ENCODE assay signal across 23 mouse cellular contexts in the genomic region with DNA sequence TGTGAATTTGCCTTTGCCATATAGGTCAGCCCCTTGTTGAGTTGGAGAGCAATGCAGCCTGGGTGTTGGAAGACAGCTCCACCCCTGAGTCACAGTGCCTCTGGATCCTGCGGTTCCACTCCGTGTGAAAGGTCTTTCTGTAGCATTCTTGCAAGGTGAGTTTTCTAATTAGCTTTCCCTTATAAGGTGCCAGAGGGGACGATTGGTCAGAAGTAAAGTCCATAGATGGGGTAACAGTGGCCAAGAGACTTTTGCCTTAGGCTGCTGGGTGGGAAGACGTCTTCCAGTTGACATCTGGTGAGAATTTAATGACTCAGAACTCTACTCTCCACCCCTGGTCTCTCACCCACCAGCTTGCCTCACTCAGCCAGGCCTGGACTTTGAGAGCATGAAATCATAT.
DNase-seq lines count a peak whose midpoint lies in the region; ATAC-seq and TF ChIP-seq lines count a peak whose summit lies in the region.
"Had no signal": no experiment of that assay in that cellular context is flagged by ENCODE, and none has a peak within 500 bp of the region (broad histone marks: within the 10 kb centered on the region; RNA-seq: fewer than 3 reads in every experiment).

No protein-coding gene starts in this region.

- H3K4me3 ChIP-seq in embryonic fibroblast, embryonic 13.5 days (ENCODE audit: insufficient read depth, low read length) = no peak overlapping the region
- H3K4me3 ChIP-seq in stomach, postnatal 0 days (ENCODE audit: low read depth, low read length) = no peak overlapping the region
- H3K4me3 ChIP-seq: embryonic facial prominence, embryonic 10.5 days; embryonic facial prominence, embryonic 12.5 days; erythroblast, embryonic 14.5 days; forebrain, embryonic 13.5 days; forebrain, embryonic 15.5 days had no signal

- CTCF ChIA-PET in Patski (lab: Charles Lee) = no interaction called here

- no peaks in the 10 kb centered on the region for H3K36me3 ChIP-seq in stomach, postnatal 0 days (ENCODE audit: control insufficient read depth, insufficient read depth, low read length)
- H3K36me3 ChIP-seq: embryonic facial prominence, embryonic 10.5 days; embryonic facial prominence, embryonic 12.5 days; forebrain, embryonic 15.5 days had no signal

- POLR2A ChIA-PET in Patski (lab: Charles Lee) = no interaction called here

- peak; percentile 67 for ATAC-seq in Patski
- ATAC-seq in stomach, postnatal 0 days (ENCODE audit: low FRiP score, low TSS enrichment) = peak; percentile 86
- ATAC-seq: forebrain, embryonic 13.5 days; forebrain, embryonic 15.5 days; forebrain, postnatal 0 days had no signal

- TF ChIP-seq CTCF in Patski (IDR thresholded peaks at IDR 0.05) = no peak
- TF ChIP-seq CTCF in embryonic fibroblast, embryonic 13.5 days (IDR thresholded peaks at IDR 0.05; ENCODE audit: borderline replicate concordance, insufficient read depth, low read length) = no peak
- TF ChIP-seq CTCF in stomach, postnatal 0 days (IDR thresholded peaks at IDR 0.05; ENCODE audit: low read depth) = no peak

- in situ Hi-C loops in Patski (cut with MboI; ENCODE audit: low pct_unique_long_range_greater_than_20kb) = no loop called here

- H3K9ac ChIP-seq in stomach, postnatal 0 days (ENCODE audit: low read length) = no peak overlapping the region
- H3K9ac ChIP-seq: embryonic facial prominence, embryonic 12.5 days; forebrain, embryonic 13.5 days; forebrain, embryonic 15.5 days; forebrain, postnatal 0 days had no signal

- H3K27ac ChIP-seq in embryonic fibroblast, embryonic 13.5 days (ENCODE audit: insufficient read depth, low read length) = peak overlapping the region; percentile 62
- H3K27ac ChIP-seq in stomach, postnatal 0 days (replicated peaks) = no peak overlapping the region
- H3K27ac ChIP-seq: embryonic facial prominence, embryonic 10.5 days; embryonic facial prominence, embryonic 12.5 days; forebrain, embryonic 13.5 days; forebrain, embryonic 15.5 days had no signal

- WGBS in stomach, postnatal 0 days = 56% methylated on average over 4 of the region's 4 CpGs

- H3K4me1 ChIP-seq in embryonic fibroblast, embryonic 13.5 days (ENCODE audit: control insufficient read depth, insufficient read depth, low read length) = no peaks in the 10 kb centered on the region
- no peaks in the 10 kb centered on the region for H3K4me1 ChIP-seq in stomach, postnatal 0 days (replicated peaks; ENCODE audit: control insufficient read depth, insufficient read depth)
- H3K4me1 ChIP-seq: embryonic facial prominence, embryonic 10.5 days; embryonic facial prominence, embryonic 12.5 days; forebrain, embryonic 13.5 days had no signal

- no peak for TF ChIP-seq POLR2A in embryonic fibroblast, embryonic 13.5 days (IDR thresholded peaks at IDR 0.05; ENCODE audit: low read depth, low read length)

- peak; percentile 99 for DNase-seq in 3T3-L1 (ENCODE audit: low read depth, low spot score)
- no peak for DNase-seq in Patski (ENCODE audit: low read depth, low spot score)
- DNase-seq in stomach, postnatal 0 days (ENCODE audit: low spot score) = no peak
- no peak for DNase-seq in yolk sac, embryonic 10.5 days (ENCODE audit: low spot score)
- DNase-seq in ovary, postnatal 14 days (ENCODE audit: low spot score) = no peak
- no peak for DNase-seq in MN1 (ENCODE audit: low spot score)
- DNase-seq in embryo, embryonic 9.5 days (ENCODE audit: extremely low spot score) = no peak
- DNase-seq: adrenal gland, adult 8-10 months; adrenal gland, postnatal 14 days; adrenal gland, postnatal 36 days; cerebellum, adult 18-20 months; cerebellum, adult 8-10 months; cerebellum, adult 9-11 months; cerebellum, postnatal 14 days; cerebellum, postnatal 36 days; embryo, embryonic 11 days; forebrain, postnatal 0 days had no signal

- no peak for TF ChIP-seq EP300 in stomach, postnatal 0 days (optimal IDR thresholded peaks at IDR 0.05)

- no peak overlapping the region for H3K4me2 ChIP-seq in stomach, postnatal 0 days (replicated peaks; ENCODE audit: low read depth)
- H3K4me2 ChIP-seq: embryonic facial prominence, embryonic 12.5 days; forebrain, embryonic 13.5 days; forebrain, embryonic 15.5 days had no signal

- no peaks in the 10 kb centered on the region for H3K9me3 ChIP-seq in stomach, postnatal 0 days (ENCODE audit: control insufficient read depth, low read length)
- H3K9me3 ChIP-seq: embryonic facial prominence, embryonic 10.5 days; embryonic facial prominence, embryonic 12.5 days; forebrain, embryonic 13.5 days; forebrain, embryonic 15.5 days had no signal

- no peaks in the 10 kb centered on the region for H3K27me3 ChIP-seq in Patski
- no peaks in the 10 kb centered on the region for H3K27me3 ChIP-seq in stomach, postnatal 0 days (ENCODE audit: control insufficient read depth, insufficient read depth, low read length)
- H3K27me3 ChIP-seq: embryonic facial prominence, embryonic 12.5 days; forebrain, embryonic 13.5 days; forebrain, embryonic 15.5 days had no signal
